Mouse (Mus musculus) erythroblast, adult 5-6 weeks (primary cell): ENCODE results near the gene Lifr. TPM values are rescaled to one million over a fixed set of nuclear protein-coding genes. Genes with fewer than 3 reads are reported as not detected.

Experiments used
- ATAC-seq: replicated peaks from 2 replicates; pipeline ENCODE4 v1.8.0; 2016; ENCODE audit warnings: moderate number of reproducible peaks, mild to moderate bottlenecking, moderate TSS enrichment, inconsistent platforms; ENCODE audit not compliant: poor library complexity, low FRiP score, severe bottlenecking
- total RNA-seq, 2 experiments: library from RNA; stranded (forward) in 1 of 2; stranded (reverse) in 1 of 2; fragments of 150-400 nt in 1 of 2; fragments of 200-764, 138-1000 nt in 1 of 2; gene quantifications; 2 replicates each; pipeline versions ENCODE4 v1.2.3 to v1.2.4; 2015 to 2017; ENCODE audit warnings: low replicate concordance in 2 of 2

Lifr gene
- total RNA-seq, 2 experiments from 2014 or later, result 0.19 to 0.60 TPM

- ATAC-seq, result no peak
Observed at GRCm38 (mm10) chr15:7079631-7080337, 10.6 kb upstream of the Lifr start.

GRCm38 (mm10) chr15:7080916-7081626, 9.3 kb upstream of the Lifr start:
- ATAC-seq, result no peak

- no peak for ATAC-seq
Observed at GRCm38 (mm10) chr15:7081795-7082194, 8.6 kb upstream of the Lifr start.

- ATAC-seq, result no peak
Observed at GRCm38 (mm10) chr15:7082901-7083300, 7.5 kb upstream of the Lifr start.

GRCm38 (mm10) chr15:7084780-7085497, 5.5 kb upstream of the Lifr start:
- no peak for ATAC-seq

GRCm38 (mm10) chr15:7088691-7089090, 1.7 kb upstream of the Lifr start:
- no peak for ATAC-seq

- no peak for ATAC-seq
Observed at GRCm38 (mm10) chr15:7092321-7092720, 1.9 kb downstream of the Lifr start.

GRCm38 (mm10) chr15:7099406-7099805, 9.0 kb downstream of the Lifr start:
- no peak for ATAC-seq

GRCm38 (mm10) chr15:7100226-7100625, 9.8 kb downstream of the Lifr start:
- no peak for ATAC-seq

GRCm38 (mm10) chr15:7103051-7103450, 12.6 kb downstream of the Lifr start:
- ATAC-seq, result no peak

- no peak for ATAC-seq
Observed at GRCm38 (mm10) chr15:7105224-7105623, 14.8 kb downstream of the Lifr start.

GRCm38 (mm10) chr15:7108160-7108559, 17.7 kb downstream of the Lifr start:
- no peak for ATAC-seq

GRCm38 (mm10) chr15:7112227-7112907, 22.0 kb downstream of the Lifr start:
- ATAC-seq, result no peak

GRCm38 (mm10) chr15:7113906-7114305, 23.5 kb downstream of the Lifr start:
- no peak for ATAC-seq

GRCm38 (mm10) chr15:7115326-7116003, 25.1 kb downstream of the Lifr start:
- no peak for ATAC-seq

- no peak for ATAC-seq
Observed at GRCm38 (mm10) chr15:7116216-7116615, 25.8 kb downstream of the Lifr start.

GRCm38 (mm10) chr15:7116699-7117098, 26.3 kb downstream of the Lifr start:
- ATAC-seq, result no peak

GRCm38 (mm10) chr15:7117944-7118343, 27.5 kb downstream of the Lifr start:
- ATAC-seq, result no peak

- ATAC-seq, result no peak
Observed at GRCm38 (mm10) chr15:7118849-7119248, 28.4 kb downstream of the Lifr start.
